Mouse (Mus musculus): ENCODE data around the gene Chd2.

DNA sequence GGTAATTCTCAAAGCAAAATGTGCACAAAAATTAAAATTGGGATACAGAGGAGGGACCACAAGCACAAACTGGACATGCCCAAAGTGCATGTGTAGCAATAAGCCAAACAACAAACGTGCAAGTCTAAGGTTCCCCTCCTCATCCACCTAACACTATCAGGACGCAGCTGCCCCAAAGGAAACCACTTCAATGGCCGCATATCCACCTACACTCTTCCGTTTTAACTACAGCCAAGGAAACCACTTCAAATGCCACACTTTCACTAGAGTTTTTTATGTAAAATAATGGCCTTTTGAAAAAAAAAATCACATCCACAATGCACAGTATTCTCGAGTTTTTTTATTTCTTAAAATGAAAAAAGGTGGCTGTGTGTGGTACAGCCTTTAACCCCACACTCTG, 10.8 kb downstream of the Chd2 start:
- no peak for TF ChIP-seq CTCF (IDR thresholded peaks at IDR 0.05; ENCODE audit: low read depth)
- TF ChIP-seq EP300 (optimal IDR thresholded peaks at IDR 0.05), result no peak

Measured in stomach, postnatal 0 days (tissue).